Comparison of ENCODE assay signal across 25 mouse cellular contexts in the genomic region with DNA sequence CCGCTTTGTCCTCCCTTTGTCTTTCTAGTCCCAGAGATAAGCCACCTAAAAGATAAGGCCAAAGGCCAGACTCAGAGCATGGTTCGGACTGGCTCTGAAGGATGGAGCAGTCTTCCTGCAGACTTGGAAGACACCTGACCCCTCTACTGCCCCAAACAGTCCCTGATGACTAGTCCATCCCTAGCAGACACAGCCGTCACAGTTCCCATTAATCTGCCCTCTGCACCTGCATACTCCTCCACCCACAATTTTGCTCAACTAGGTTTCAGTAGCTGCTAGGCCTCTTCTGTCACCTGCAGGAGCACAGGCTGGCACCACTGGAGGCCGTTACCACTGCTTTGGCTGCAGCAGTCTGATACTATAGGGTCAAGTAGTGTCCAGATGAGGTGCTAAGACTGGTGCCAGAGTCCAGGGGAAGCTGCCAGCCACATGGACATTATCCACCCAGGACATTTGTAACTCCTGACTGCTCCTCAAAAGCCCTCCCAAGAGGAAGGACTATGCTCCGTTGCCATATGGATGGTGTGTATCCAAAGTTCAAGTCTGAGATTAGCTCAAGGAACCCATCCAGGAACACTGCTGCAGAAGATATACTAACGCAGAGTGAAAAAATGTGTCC. TPM values are rescaled to one million over a fixed set of nuclear protein-coding genes. Genes with fewer than 3 reads are reported as not detected.
DNase-seq lines count a peak whose midpoint lies in the region; ATAC-seq and TF ChIP-seq lines count a peak whose summit lies in the region.
"Had no signal": no experiment of that assay in that cellular context is flagged by ENCODE, and none has a peak within 500 bp of the region (broad histone marks: within the 10 kb centered on the region; RNA-seq: fewer than 3 reads in every experiment).

No protein-coding gene starts in this region.

- H3K9me3 ChIP-seq in kidney, embryonic 15.5 days (replicated peaks) = no peaks in the 10 kb centered on the region
- no peaks in the 10 kb centered on the region for H3K9me3 ChIP-seq in MEL (replicated peaks; ENCODE audit: insufficient read depth, low read length)
- no peaks in the 10 kb centered on the region for H3K9me3 ChIP-seq in liver, embryonic 16.5 days (replicated peaks; ENCODE audit: control insufficient read depth, low read length)
- H3K9me3 ChIP-seq in limb, embryonic 10.5 days (replicated peaks) = no peaks in the 10 kb centered on the region
- H3K9me3 ChIP-seq: heart, embryonic 15.5 days; limb, embryonic 12.5 days had no signal

- no peak overlapping the region for H3K4me3 ChIP-seq in kidney, embryonic 15.5 days (replicated peaks)
- H3K4me3 ChIP-seq in MEL (ENCODE audit: control insufficient read depth in 1 of 2, insufficient read depth in 1 of 2, low read depth in 2 of 2, low read length in 2 of 2) = no peak overlapping the region
- no peak overlapping the region for H3K4me3 ChIP-seq in liver, embryonic 16.5 days (ENCODE audit: low read depth, low read length)
- no peak overlapping the region for H3K4me3 ChIP-seq in limb, embryonic 10.5 days
- H3K4me3 ChIP-seq: embryonic facial prominence, embryonic 13.5 days; erythroblast, embryonic 14.5 days; gastrocnemius, adult 2 months; heart, embryonic 15.5 days; limb, embryonic 12.5 days had no signal

- TF ChIP-seq POLR2A in MEL (IDR thresholded peaks at IDR 0.05; ENCODE audit: control insufficient read depth in 1 of 2, insufficient read depth in 1 of 2, low read depth in 1 of 2, low read length in 2 of 2, poor library complexity in 1 of 2) = no peak

- H3K27ac ChIP-seq in kidney, embryonic 15.5 days = no peak overlapping the region
- no peak overlapping the region for H3K27ac ChIP-seq in MEL (ENCODE audit: control insufficient read depth, low read depth, low read length)
- H3K27ac ChIP-seq in liver, embryonic 16.5 days (ENCODE audit: low read length) = no peak overlapping the region
- H3K27ac ChIP-seq in limb, embryonic 10.5 days = no peak overlapping the region
- H3K27ac ChIP-seq: embryonic facial prominence, embryonic 13.5 days; gastrocnemius, adult 2 months; heart, embryonic 15.5 days; hindbrain, embryonic 14.5 days; limb, embryonic 12.5 days had no signal

- H3K27me3 ChIP-seq in kidney, embryonic 15.5 days = no peaks in the 10 kb centered on the region
- no peaks in the 10 kb centered on the region for H3K27me3 ChIP-seq in MEL (ENCODE audit: control insufficient read depth in 1 of 2, insufficient read depth in 2 of 2, low read length in 2 of 2)
- H3K27me3 ChIP-seq in liver, embryonic 16.5 days (ENCODE audit: control insufficient read depth, insufficient read depth, low read depth, low read length) = no peaks in the 10 kb centered on the region
- no peaks in the 10 kb centered on the region for H3K27me3 ChIP-seq in limb, embryonic 10.5 days (ENCODE audit: low read depth, poor library complexity, severe bottlenecking)
- H3K27me3 ChIP-seq: CH12.LX; embryonic facial prominence, embryonic 13.5 days; heart, embryonic 15.5 days; limb, embryonic 12.5 days had no signal

- TF ChIP-seq EP300 in MEL (IDR thresholded peaks at IDR 0.05; ENCODE audit: low read depth in 1 of 2, low read length in 2 of 2) = no peak

- no peak for TF ChIP-seq RAD21 in MEL (IDR thresholded peaks at IDR 0.05; ENCODE audit: low read depth, low read length)

- no peak overlapping the region for H3K9ac ChIP-seq in kidney, embryonic 15.5 days
- H3K9ac ChIP-seq in MEL (ENCODE audit: control insufficient read depth, low read depth, low read length, poor library complexity, severe bottlenecking) = no peak overlapping the region
- H3K9ac ChIP-seq in liver, embryonic 16.5 days (ENCODE audit: low read depth, low read length) = no peak overlapping the region
- H3K9ac ChIP-seq: embryonic facial prominence, embryonic 13.5 days; heart, embryonic 15.5 days; hindbrain, embryonic 14.5 days; limb, embryonic 12.5 days; lung, embryonic 14.5 days had no signal

- no peak overlapping the region for H3K4me2 ChIP-seq in kidney, embryonic 15.5 days
- H3K4me2 ChIP-seq in liver, embryonic 16.5 days (ENCODE audit: low read depth, low read length) = no peak overlapping the region
- H3K4me2 ChIP-seq: embryonic facial prominence, embryonic 13.5 days; heart, embryonic 15.5 days; hindbrain, embryonic 14.5 days; limb, embryonic 12.5 days; lung, embryonic 14.5 days had no signal

- H3K36me3 ChIP-seq in kidney, embryonic 15.5 days = peaks cover 3% of the 10 kb centered on the region; the same call in 1 of the 2 replicates
- H3K36me3 ChIP-seq in MEL (ENCODE audit: control insufficient read depth in 1 of 2, insufficient read depth in 2 of 2, low read length in 2 of 2) = peaks cover 0 to 20% of the 10 kb centered on the region in 2 experiments; a peak in 2 of 4 replicates
- no peaks in the 10 kb centered on the region for H3K36me3 ChIP-seq in liver, embryonic 16.5 days (ENCODE audit: control insufficient read depth, insufficient read depth)
- peaks cover 9% of the 10 kb centered on the region; the same call in 1 of the 2 replicates for H3K36me3 ChIP-seq in limb, embryonic 10.5 days

- H3K79me2 ChIP-seq in MEL (ENCODE audit: control insufficient read depth, insufficient read depth, low read length, poor library complexity) = peaks cover 11% of the 10 kb centered on the region

- peak; percentile 66 for DNase-seq in kidney, adult 9 months
- no peak for DNase-seq in MEL (ENCODE audit: low read depth, low spot score)
- DNase-seq in kidney, postnatal 36 days = peak; percentile 51 to 56
- DNase-seq in lung, postnatal 36 days = no peak
- DNase-seq in limb, embryonic 10.5 days (ENCODE audit: low spot score) = no peak
- DNase-seq in adrenal gland, postnatal 25 days = no peak
- DNase-seq: adrenal gland, postnatal 10 days; B cell, adult 2 months; cerebellum, adult 8-10 months; cerebellum, postnatal 36 days; embryo, embryonic 11 days; gastrocnemius, adult 2 months; heart, postnatal 36 days; lung, embryonic 14.5 days; thymus, adult 18-20 months had no signal

- peaks cover 86% of the 10 kb centered on the region for H3K4me1 ChIP-seq in kidney, embryonic 15.5 days
- peaks cover 10 to 29% of the 10 kb centered on the region in 2 experiments for H3K4me1 ChIP-seq in MEL (ENCODE audit: control insufficient read depth in 1 of 2, insufficient read depth in 2 of 2, low read length in 2 of 2)
- peaks cover 49% of the 10 kb centered on the region for H3K4me1 ChIP-seq in liver, embryonic 16.5 days (ENCODE audit: control insufficient read depth, low read depth, low read length)
- peaks cover 49% of the 10 kb centered on the region for H3K4me1 ChIP-seq in limb, embryonic 10.5 days

- no peak for TF ChIP-seq CTCF in MEL (IDR thresholded peaks at IDR 0.05 in 2 of 3, conservative IDR thresholded peaks at IDR 0.05 in 1 of 3; ENCODE audit: control insufficient read depth in 1 of 3, insufficient read depth in 1 of 3, low read depth in 2 of 3, low read length in 3 of 3, poor library complexity in 1 of 3, severe bottlenecking in 1 of 3)

- no peak for ATAC-seq in kidney, embryonic 15.5 days (replicated peaks; ENCODE audit: low FRiP score)
- 0 out of 2 replicates have a peak, but pooled peaks have one; percentile 12 for ATAC-seq in liver, embryonic 16.5 days (ENCODE audit: low read depth)
- ATAC-seq: activated CD4-positive, CD25-positive, alpha-beta regulatory T cell, adult 4 months; forebrain, embryonic 14.5 days had no signal

- WGBS in kidney, embryonic 15.5 days = 81% methylated on average over 6 of the region's 6 CpGs
- 35% methylated on average over 6 of the region's 6 CpGs for WGBS in liver, embryonic 16.5 days (ENCODE audit: insufficient replicate concordance)
- WGBS in limb, embryonic 10.5 days = 86% methylated on average over 6 of the region's 6 CpGs

TF ChIP-seq in MEL, 35 proteins besides CTCF, POLR2A, EP300 and RAD21:
- TF ChIP-seq GATA1 (IDR thresholded peaks at IDR 0.05; ENCODE audit: low read depth, low read length) (peak; percentile 10; the same call in 1 of the 2 replicates), BHLHE40 (IDR thresholded peaks at IDR 0.05; ENCODE audit: borderline replicate concordance, low read depth, low read length) (no peak)

RNA-seq across cellular contexts. Expression of gene Gna12, which starts 13.2 kb away (rescaled TPM):
- polyA plus RNA-seq in kidney, embryonic 15.5 days (2015; fragmentation: Nextera tagmentation; extraction: Ambion mirVana) = 15.9 and 16.1 TPM in 2 replicates
- 36.7 and 46.0 TPM in 2 replicates for total RNA-seq in MEL (2012; rRNA removed)
- polyA plus RNA-seq in MEL (2012; ENCODE audit: insufficient read depth in 1 of 2, insufficient read length in 2 of 2, low read depth in 1 of 2, low replicate concordance in 2 of 2, missing spikeins in 1 of 2) = 10 to 100 TPM in 1 of 2 experiments, not detected in 1; 55.2 TPM
- polyA plus RNA-seq in liver, embryonic 16.5 days (2015; fragmentation: Nextera tagmentation; extraction: Ambion mirVana) = 1.9 and 2.4 TPM in 2 replicates
- 13.4 and 18.8 TPM in 2 replicates for polyA plus RNA-seq in limb, embryonic 10.5 days (2016; fragmentation: Nextera tagmentation; extraction: Ambion mirVana)
- 129 and 166 TPM in 2 replicates for total RNA-seq in adrenal gland, postnatal 25 days (2021)

Comparison
In these comparisons a context has a peak if more than half of its experiments do, and no peak if none do; other contexts are left out.
1. DNase-seq: peak in kidney, adult 9 months (single experiment) and kidney, postnatal 36 days (2 of 2); none in MEL (single experiment), lung, postnatal 36 days (single experiment), limb, embryonic 10.5 days (single experiment) and adrenal gland, postnatal 25 days (single experiment).